Mouse (Mus musculus) midbrain, embryonic 13.5 days (tissue): Measurements from ENCODE around the gene Myo16. TPM values are rescaled to one million over a fixed set of nuclear protein-coding genes. Genes with fewer than 3 reads are reported as not detected.

Experiments used
- ATAC-seq: fragments of 200-750 bp; cut with Nextera tagmentation; 2 replicates; pipeline ENCODE4 v1.8.0; 2017; ENCODE audit warnings: mild to moderate bottlenecking, moderate TSS enrichment, moderate library complexity
- H3K27ac ChIP-seq: fragments of 300-500 bp; sonication (generic); 2 replicates; pipeline ENCODE4 v1.5.1; 2015; ENCODE audit warnings: inconsistent platforms, mild to moderate bottlenecking, moderate library complexity
- H3K27me3 ChIP-seq: fragments of 300-500 bp; sonication (generic); 2 replicates; pipeline ENCODE4 v1.6.1; 2015; ENCODE audit warnings: mild to moderate bottlenecking, inconsistent platforms
- H3K36me3 ChIP-seq: fragments of 300-500 bp; sonication (generic); 2 replicates; pipeline ENCODE4 v1.6.1; 2015; ENCODE audit warnings: mild to moderate bottlenecking, inconsistent platforms
- H3K4me1 ChIP-seq: fragments of 300-500 bp; sonication (generic); replicated peaks from 2 replicates; pipeline ENCODE4 v1.6.1; 2015; ENCODE audit warnings: inconsistent platforms
- H3K4me2 ChIP-seq: fragments of 300-500 bp; sonication (generic); replicated peaks from 2 replicates; pipeline ENCODE4 v1.6.1; 2015; ENCODE audit warnings: moderate library complexity, mild to moderate bottlenecking, inconsistent platforms
- H3K4me3 ChIP-seq: fragments of 300-500 bp; sonication (generic); replicated peaks from 2 replicates; pipeline ENCODE4 v1.5.1; 2015; ENCODE audit warnings: mild to moderate bottlenecking, inconsistent platforms
- H3K9ac ChIP-seq: fragments of 300-500 bp; sonication (generic); replicated peaks from 2 replicates; pipeline ENCODE4 v1.6.1; 2015; ENCODE audit warnings: mild to moderate bottlenecking, inconsistent platforms
- H3K9me3 ChIP-seq: fragments of 300-500 bp; sonication (generic); 2 replicates; pipeline ENCODE4 v1.6.1; 2016; ENCODE audit warnings: mild to moderate bottlenecking, inconsistent platforms
- WGBS: fragments of 180-500 bp; shearing (Covaris S2); methylation state at CpG from one replicate; pipeline ENCODE4 v1.1.7; 2015; 5-methylcytosine and 5-hydroxymethylcytosine counted together
- polyA plus RNA-seq: library from polyadenylated mRNA; unstranded; fragments of >200 nt; fragmentation: Nextera tagmentation; extraction: Ambion mirVana; gene quantifications from 2 replicates; pipeline ENCODE4 v1.2.1, GENCODE M21; 2015

Gene Myo16
- polyA plus RNA-seq, 1 experiment from 2014 or later, result 5.2 TPM

DNA sequence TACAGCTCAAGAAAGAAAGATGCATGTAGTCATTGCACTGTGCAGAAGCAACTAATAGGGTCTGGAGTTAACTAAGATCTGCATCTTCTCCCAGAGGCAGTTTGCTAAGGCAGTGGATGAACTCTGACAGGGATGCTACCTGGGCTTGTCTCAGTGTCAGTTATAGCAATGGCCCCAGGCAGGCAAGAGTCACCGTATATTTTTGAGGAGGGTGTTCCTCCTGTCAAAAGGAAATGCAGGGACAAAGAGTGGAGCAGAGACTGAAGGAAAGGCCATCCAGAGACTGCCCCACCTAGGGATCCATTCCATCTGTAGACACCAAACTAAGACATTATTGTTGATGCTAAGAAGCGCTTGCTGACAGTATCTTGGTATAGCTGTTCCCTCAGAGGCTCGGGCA, 7.4 kb downstream of the Myo16 start:
- WGBS, result 89% methylated on average over 3 of the region's 3 CpGs
- Histone ChIP-seq H3K9ac (no peak overlapping the region), H3K36me3 (no peaks in the 10 kb centered on the region), H3K4me2 (no peak overlapping the region), H3K9me3 (no peaks in the 10 kb centered on the region), H3K27ac (no peak overlapping the region), H3K27me3 (no peaks in the 10 kb centered on the region), H3K4me1 (peaks cover 10% of the 10 kb centered on the region; the same call in 1 of the 2 replicates), H3K4me3 (no peak overlapping the region)
- ATAC-seq, result no peak

DNA sequence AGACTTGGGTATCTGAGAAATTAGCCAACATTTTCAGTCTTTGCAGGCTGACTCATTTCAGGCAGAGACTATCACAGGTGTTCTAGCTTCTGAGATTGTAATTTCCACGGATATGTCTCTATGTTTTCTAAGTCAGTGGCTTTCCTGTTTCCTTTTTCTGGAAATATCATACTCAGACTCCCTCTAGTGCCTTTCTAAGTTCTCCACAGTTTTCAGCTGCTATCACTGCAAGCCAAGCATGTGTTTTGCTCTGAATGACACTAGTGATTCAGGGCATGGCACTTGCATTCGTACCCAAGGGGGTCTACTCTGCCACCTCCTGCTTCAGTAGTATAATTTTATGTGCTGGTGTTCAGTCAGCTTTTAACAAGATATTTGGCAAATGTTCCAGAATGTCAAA, 11.2 kb downstream of the Myo16 start:
- no peak for ATAC-seq
- H3K9me3 ChIP-seq, result no peaks in the 10 kb centered on the region
- no peak overlapping the region for H3K4me2 ChIP-seq
- no peak overlapping the region for H3K27ac ChIP-seq
- H3K27me3 ChIP-seq, result no peaks in the 10 kb centered on the region
- H3K4me1 ChIP-seq, result no peaks in the 10 kb centered on the region
- 78% methylated on average over 2 of the region's 2 CpGs for WGBS
- no peak overlapping the region for H3K9ac ChIP-seq
- H3K36me3 ChIP-seq, result no peaks in the 10 kb centered on the region
- no peak overlapping the region for H3K4me3 ChIP-seq

DNA sequence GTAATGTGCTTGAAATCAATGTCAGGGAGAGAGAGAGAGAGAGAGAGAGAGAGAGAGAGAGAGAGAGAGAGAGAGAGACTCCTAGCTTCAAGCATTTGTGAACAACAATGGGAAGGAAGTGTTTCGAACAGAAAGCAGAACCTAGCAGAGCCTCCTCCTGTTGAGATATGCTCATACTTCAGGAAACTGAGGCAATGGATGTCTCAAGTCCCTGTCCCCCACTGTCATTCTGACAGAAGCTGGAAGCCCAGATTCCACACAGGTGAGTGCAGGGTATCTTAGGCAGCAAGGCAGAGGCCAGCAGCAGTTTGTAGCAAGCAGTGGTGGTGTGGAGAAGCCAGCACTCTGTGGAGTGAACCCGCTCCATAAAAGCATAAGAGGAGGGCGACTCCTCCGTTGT, 14.6 kb downstream of the Myo16 start:
- Histone ChIP-seq H3K27ac (no peak overlapping the region), H3K4me1 (peaks cover 13% of the 10 kb centered on the region), H3K9ac (no peak overlapping the region), H3K4me3 (no peak overlapping the region), H3K27me3 (no peaks in the 10 kb centered on the region), H3K36me3 (no peaks in the 10 kb centered on the region), H3K4me2 (no peak overlapping the region), H3K9me3 (no peaks in the 10 kb centered on the region)
- no peak for ATAC-seq
- 86% methylated on average over 4 of the region's 4 CpGs for WGBS

DNA sequence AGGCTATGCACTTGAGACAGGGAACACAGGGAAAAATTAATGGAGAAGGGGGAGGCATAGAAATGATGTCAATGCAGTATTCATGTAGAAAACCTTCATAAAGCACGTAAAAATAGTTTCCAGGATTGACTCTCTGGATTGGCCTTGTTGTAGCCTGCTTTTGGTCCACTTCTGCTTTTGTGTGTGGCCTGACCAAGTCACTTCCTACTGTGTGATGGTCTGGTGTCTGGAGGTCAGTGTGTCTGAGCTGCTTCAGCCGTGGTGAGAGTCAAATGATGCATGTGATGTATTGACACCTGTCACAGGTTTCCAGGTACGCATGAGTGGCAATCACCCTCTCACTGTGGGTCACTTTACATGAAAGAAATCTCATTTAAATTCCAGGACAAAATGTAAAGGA, 16.2 kb downstream of the Myo16 start:
- Histone ChIP-seq H3K27me3 (no peaks in the 10 kb centered on the region), H3K27ac (no peak overlapping the region), H3K9ac (no peak overlapping the region), H3K36me3 (no peaks in the 10 kb centered on the region), H3K4me2 (no peak overlapping the region), H3K9me3 (no peaks in the 10 kb centered on the region), H3K4me3 (no peak overlapping the region), H3K4me1 (peaks cover 29% of the 10 kb centered on the region)
- WGBS, result 84% methylated on average over 3 of the region's 3 CpGs
- no peak for ATAC-seq

DNA sequence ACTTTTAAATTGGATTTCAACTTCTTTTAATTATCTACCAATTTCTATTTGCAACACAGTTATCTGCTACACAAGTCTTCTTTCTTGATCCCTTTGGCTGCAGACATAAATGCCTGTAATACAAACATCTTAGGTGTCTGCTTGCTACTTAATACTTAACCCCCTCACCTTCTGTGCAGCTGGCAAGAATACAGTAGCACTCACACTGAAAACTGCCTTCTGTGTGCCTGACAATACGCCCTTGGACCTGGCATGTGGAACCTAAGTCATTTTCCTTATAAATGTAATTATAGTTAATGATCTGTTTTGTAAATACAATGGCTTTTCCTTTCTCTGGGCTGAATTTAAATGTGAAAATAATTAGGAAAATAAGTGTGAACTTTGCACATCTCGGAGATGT, 17.6 kb downstream of the Myo16 start:
- Histone ChIP-seq H3K4me1 (peaks cover 43% of the 10 kb centered on the region), H3K27ac (no peak overlapping the region), H3K9ac (no peak overlapping the region), H3K36me3 (no peaks in the 10 kb centered on the region), H3K9me3 (no peaks in the 10 kb centered on the region), H3K4me3 (no peak overlapping the region), H3K4me2 (no peak overlapping the region), H3K27me3 (no peaks in the 10 kb centered on the region)
- 76% methylated on average over 2 of the region's 2 CpGs for WGBS
- ATAC-seq, result no peak

DNA sequence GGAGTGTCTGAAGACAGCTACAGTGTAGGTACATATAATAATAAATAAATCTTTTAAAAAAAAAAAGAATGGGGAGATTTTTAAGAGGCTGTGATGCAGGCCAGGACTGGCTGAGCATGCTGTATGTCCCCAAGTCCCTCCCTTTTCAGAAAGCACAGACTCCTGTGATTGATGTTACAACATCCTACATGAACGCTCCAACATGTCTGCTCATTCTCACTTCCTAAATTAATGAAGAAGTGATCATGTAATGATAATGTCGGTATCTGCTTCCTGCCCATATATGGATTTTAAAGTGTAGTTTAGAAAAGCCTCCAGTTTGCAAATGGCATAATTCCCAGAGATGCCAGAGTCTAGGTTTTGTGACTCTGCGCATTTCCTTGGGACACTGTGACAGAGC, 18.6 kb downstream of the Myo16 start:
- ATAC-seq, result no peak
- 96% methylated on average over 3 of the region's 3 CpGs for WGBS
- no peak overlapping the region for H3K27ac ChIP-seq

DNA sequence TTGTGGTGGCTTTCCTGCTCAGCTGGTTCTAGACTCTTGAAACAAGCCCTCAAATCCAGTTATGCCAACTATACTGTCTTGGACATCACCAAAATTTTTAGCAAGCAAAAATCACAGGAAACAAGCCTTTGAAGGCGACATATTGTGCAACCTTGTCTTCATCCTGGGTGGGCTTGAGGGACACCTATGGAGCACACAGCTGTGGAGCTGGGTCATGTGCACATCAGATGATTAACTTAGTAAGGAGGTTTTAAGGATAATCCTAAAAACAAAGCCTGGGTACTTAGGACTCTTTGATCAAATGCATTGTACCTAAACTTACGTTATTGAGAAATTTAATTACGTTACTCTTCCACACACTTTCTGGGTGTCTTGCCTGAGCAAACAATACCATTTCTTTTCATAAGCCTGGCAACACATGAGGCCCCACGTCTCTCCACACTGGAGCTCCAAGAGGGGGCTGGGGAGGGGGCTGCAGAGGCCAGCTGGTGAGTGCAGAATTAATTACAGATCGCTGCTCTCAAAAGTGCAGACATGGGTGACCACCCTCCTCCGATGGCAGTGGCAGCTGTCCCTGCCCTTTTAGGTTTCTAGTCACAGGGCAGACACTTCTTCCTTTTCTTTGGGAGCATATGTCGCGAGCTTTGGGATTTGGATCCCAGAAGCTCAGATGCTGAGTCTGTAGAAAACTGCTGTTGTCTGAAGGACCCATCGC, 19.5 kb downstream of the Myo16 start:
- 0 out of 2 replicates have a peak overlapping the region, but pooled peaks have one; percentile 1 for H3K4me2 ChIP-seq
- H3K9me3 ChIP-seq, result no peaks in the 10 kb centered on the region
- H3K4me1 ChIP-seq, result peaks cover 52% of the 10 kb centered on the region
- no peaks in the 10 kb centered on the region for H3K27me3 ChIP-seq
- peak overlapping the region; percentile 45 for H3K27ac ChIP-seq
- H3K9ac ChIP-seq, result no peak overlapping the region
- peak; percentile 83 for ATAC-seq
- no peaks in the 10 kb centered on the region for H3K36me3 ChIP-seq
- 23% methylated on average over 9 of the region's 9 CpGs for WGBS
- H3K4me3 ChIP-seq, result no peak overlapping the region

More for the DNA sequence above, 18.6 kb downstream of the Myo16 start:
- no peaks in the 10 kb centered on the region for H3K27me3 ChIP-seq
- no peak overlapping the region for H3K4me2 ChIP-seq
- H3K9me3 ChIP-seq, result no peaks in the 10 kb centered on the region
- no peak overlapping the region for H3K9ac ChIP-seq
- peaks cover 50% of the 10 kb centered on the region for H3K4me1 ChIP-seq
- H3K36me3 ChIP-seq, result no peaks in the 10 kb centered on the region
- no peak overlapping the region for H3K4me3 ChIP-seq

DNA sequence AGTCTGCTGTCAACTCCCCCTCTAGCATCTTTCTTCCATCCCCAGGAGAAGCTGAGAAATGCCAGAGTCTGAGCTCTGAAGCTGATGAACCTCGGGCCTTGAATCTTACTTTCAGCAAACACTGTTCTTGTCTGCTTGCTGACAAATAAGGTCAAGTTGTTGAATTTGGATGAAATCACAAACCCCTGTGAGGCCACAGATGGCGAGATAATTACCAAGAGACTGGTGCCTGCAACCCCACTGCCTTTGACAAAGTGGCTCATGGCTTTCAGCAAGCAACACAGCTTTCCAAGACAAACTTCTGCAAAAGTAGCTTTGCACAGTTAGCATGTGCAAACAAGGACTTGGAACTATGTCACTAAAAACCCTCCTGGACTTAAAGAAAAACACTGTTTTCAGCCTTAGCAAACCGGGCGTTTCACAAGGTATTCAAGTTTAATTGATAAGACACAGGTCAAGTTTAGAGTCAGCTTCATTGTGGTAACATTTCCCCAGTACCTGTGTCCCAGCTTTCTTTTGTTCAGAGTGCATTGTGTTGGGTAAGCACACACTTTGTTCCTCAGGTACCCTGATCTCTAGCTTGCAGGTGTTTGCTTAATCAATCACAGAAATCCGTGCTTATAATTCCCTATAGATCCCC, 20.6 kb downstream of the Myo16 start:
- Histone ChIP-seq H3K9ac (no peak overlapping the region), H3K4me1 (peaks cover 52% of the 10 kb centered on the region), H3K27me3 (no peaks in the 10 kb centered on the region), H3K9me3 (no peaks in the 10 kb centered on the region), H3K36me3 (no peaks in the 10 kb centered on the region), H3K4me2 (no peak overlapping the region), H3K4me3 (no peak overlapping the region), H3K27ac (peak overlapping the region; percentile 45)
- 54% methylated on average over 5 of the region's 5 CpGs for WGBS
- no peak for ATAC-seq

DNA sequence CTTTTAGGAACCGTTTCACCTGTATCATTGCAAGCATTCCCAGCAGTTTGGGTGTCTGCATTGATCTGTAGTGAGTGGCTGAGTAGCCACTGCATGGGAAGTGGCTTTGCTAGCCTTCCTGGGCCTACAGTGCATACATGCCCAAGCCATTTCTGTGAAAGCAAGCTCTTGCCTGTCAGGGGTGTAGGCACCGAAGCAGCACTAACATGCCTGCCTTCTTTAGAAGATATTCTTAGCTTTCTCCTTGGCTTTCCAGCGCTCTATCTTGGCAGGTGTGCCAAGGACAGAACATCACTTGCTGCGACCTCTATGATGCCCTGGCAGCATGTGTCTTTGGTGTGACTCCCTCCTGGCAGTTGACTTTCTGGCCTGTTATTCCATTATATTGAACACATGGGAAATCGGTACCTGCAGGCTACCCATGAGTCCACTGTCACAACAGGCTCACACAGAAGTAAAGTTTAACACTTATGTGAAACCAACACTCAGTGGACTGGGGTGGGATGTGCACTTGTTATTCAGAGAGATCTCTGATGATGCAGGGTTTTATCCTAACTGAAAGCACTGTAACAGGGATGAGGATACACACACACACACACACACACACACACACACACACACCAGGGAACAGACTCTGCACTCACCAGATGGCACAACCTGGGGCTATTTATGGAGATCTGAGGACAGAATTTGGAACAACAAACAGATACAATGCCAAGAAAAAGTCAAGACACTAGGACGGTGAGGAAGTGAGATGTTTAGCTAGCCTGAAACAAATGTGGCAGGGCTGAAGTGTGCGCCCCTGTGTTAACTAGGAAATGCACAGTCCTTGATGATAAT, 21.4 kb downstream of the Myo16 start:
- no peak overlapping the region for H3K9ac ChIP-seq
- no peak overlapping the region for H3K4me2 ChIP-seq
- peak overlapping the region; percentile 20; the same call in 1 of the 2 replicates for H3K27ac ChIP-seq
- no peaks in the 10 kb centered on the region for H3K36me3 ChIP-seq
- 78% methylated on average over 7 of the region's 7 CpGs for WGBS
- no peak overlapping the region for H3K4me3 ChIP-seq
- H3K27me3 ChIP-seq, result no peaks in the 10 kb centered on the region
- no peaks in the 10 kb centered on the region for H3K9me3 ChIP-seq
- ATAC-seq, result no peak
- peaks cover 55% of the 10 kb centered on the region for H3K4me1 ChIP-seq

DNA sequence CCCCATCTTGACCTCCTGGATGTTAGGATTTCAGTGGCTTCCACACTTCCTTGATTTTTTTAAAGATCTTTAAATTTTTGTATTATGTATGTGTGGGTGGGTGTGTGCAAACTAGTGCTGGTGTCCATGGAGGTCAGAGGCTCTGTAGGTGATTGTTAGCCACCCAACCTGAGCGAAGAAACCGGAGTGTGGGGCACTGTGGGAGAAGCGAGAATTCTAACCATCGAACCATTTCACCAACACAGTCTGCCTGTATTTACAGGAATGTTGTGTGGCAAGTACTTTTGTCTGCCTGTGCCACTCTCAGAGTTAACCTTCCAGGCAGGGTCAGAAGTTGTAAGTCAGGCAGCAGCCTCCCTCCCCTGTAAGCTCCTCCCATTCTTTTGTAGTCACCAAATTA, 22.3 kb downstream of the Myo16 start:
- no peak for ATAC-seq
- WGBS, result 74% methylated on average over 4 of the region's 4 CpGs
- H3K27ac ChIP-seq, result no peak overlapping the region

DNA sequence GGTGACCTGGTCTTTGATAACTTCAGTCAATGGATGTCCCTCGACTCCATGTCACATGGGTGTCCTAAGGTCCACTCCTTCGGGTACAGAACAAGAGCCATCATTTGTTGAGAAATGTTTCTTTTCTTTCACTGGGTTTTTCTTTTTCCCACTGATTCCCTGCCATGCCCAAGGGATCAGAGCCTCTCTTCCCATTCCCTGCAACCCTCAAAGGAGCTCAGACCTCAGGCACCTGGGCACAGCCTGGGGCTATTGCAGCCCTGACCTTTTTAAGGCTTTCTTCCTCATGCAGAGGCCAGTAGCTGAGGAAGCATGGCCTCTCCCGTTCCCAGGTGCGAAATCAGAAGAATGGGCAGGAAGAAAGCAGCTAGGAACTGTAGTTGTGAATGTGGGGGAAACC, 23.4 kb downstream of the Myo16 start:
- Histone ChIP-seq H3K9ac (no peak overlapping the region), H3K27ac (no peak overlapping the region), H3K27me3 (no peaks in the 10 kb centered on the region), H3K9me3 (no peaks in the 10 kb centered on the region), H3K4me3 (no peak overlapping the region), H3K4me1 (peaks cover 56% of the 10 kb centered on the region), H3K4me2 (no peak overlapping the region), H3K36me3 (no peaks in the 10 kb centered on the region)
- WGBS, result 62% methylated on average over 4 of the region's 4 CpGs
- no peak for ATAC-seq

More for the DNA sequence above, 22.3 kb downstream of the Myo16 start:
- Histone ChIP-seq H3K4me3 (no peak overlapping the region), H3K9ac (no peak overlapping the region), H3K9me3 (no peaks in the 10 kb centered on the region), H3K36me3 (no peaks in the 10 kb centered on the region), H3K4me1 (peaks cover 53% of the 10 kb centered on the region), H3K27me3 (no peaks in the 10 kb centered on the region), H3K4me2 (no peak overlapping the region)

DNA sequence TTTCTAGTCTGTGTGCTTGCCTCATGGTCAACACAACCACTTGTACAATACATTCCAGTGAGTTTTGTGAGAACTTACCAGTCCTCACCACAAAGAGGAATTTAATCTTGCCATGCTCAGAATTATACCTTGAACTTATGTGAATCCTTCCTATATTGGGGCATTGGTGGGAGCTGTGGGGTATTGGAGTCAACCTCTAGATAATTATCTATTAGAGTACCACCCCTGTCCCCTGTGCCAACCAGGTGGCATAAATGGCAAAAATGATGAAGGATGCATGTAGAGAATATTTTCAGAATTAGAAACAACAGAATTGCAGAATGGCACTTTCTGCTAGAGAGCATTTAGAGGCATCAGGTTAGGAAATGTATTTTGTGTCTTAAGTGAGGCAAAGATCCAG, 25.3 kb downstream of the Myo16 start:
- Histone ChIP-seq H3K9ac (no peak overlapping the region), H3K4me2 (no peak overlapping the region), H3K36me3 (no peaks in the 10 kb centered on the region), H3K27me3 (no peaks in the 10 kb centered on the region), H3K4me1 (peaks cover 48% of the 10 kb centered on the region), H3K4me3 (no peak overlapping the region), H3K9me3 (no peaks in the 10 kb centered on the region), H3K27ac (no peak overlapping the region)
- ATAC-seq, result no peak
